Mouse (Mus musculus) spleen, adult 2 months (tissue): ENCODE data around the gene Ncaph.

ENCODE experiments used
- CTCF ChIP-seq: fragments of 200-500 bp; IDR thresholded peaks from 2 replicates; pipeline ENCODE4 v1.5.1; 2011; ENCODE audit warnings: mild to moderate bottlenecking, inconsistent platforms; ENCODE audit not compliant: insufficient read depth, insufficient read length, insufficient replicate concordance; ENCODE audit errors: extremely low read depth
- POLR2A ChIP-seq: fragments of 200-500 bp; IDR thresholded peaks from 2 replicates; pipeline ENCODE4 v1.6.1; 2011; ENCODE audit warnings: low read depth, low read length, inconsistent platforms

GRCm38 (mm10) chr2:127108986-127109385 is 24.8 kb downstream of the Ncaph start:
- no peak for TF ChIP-seq CTCF
- no peak for TF ChIP-seq POLR2A
